Mouse (Mus musculus): Measurements from ENCODE around the gene Ctr9.

The Ctr9 gene

DNA sequence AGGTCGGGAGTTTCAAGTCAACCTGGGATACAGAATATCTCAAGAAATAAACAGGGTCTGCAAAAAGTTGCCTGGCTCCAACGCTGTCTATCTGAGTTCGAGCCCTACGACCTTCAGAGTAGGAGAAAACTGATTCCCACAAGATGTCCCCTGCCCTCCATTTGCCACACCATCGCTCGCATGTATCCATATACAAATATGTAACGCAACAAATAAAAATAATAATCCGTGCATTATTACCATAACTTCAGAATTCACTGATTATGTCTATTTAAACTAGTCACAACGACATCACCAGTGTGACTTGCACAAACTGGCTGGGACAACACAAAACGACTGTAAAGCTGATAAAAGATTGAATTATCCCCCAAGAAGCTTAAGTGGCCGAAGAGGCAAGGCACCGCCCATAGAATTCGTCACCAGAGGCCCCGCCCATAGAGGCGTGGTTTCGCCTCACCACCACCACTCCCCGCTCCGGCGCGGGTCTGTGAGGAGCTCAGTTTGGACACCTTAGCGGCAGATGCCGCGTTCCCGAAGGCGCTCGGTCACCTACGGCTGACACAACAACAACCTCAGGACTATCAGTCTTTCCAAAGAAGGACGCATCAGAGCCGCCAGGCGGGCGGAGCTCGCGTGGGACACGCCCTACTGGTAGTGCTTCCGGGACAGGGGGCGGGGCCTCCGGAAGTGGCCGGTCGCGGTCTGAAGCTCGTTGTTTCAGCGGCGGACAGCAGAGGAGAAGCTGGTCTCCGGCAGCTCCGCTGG, at the start of gene Ctr9:
Gene Ctr9, plus strand, starts transcription at position 671 of the 765 bp plus-strand sequence.
- peak; percentile 91 for DNase-seq (ENCODE audit: low spot score)

- DNase-seq (ENCODE audit: low spot score), result no peak
These were observed 47.7 kb upstream of the Ctr9 start for GRCm38 (mm10) chr7:110981036-110981435.

- no peak for DNase-seq (ENCODE audit: low spot score)
These were observed 46.6 kb upstream of the Ctr9 start, which contains the start of gene Mrvi1 for GRCm38 (mm10) chr7:110982053-110982705. Gene Mrvi1, minus strand, starts transcription at chr7:110982461.

- no peak for DNase-seq (ENCODE audit: low spot score)
These were observed 46.0 kb upstream of the Ctr9 start for GRCm38 (mm10) chr7:110982764-110983163.

- DNase-seq (ENCODE audit: low spot score), result no peak
These were observed 45.1 kb upstream of the Ctr9 start for GRCm38 (mm10) chr7:110983621-110984020.

- DNase-seq (ENCODE audit: low spot score), result no peak
These were observed 43.0 kb upstream of the Ctr9 start for GRCm38 (mm10) chr7:110985581-110986265.

DNA sequence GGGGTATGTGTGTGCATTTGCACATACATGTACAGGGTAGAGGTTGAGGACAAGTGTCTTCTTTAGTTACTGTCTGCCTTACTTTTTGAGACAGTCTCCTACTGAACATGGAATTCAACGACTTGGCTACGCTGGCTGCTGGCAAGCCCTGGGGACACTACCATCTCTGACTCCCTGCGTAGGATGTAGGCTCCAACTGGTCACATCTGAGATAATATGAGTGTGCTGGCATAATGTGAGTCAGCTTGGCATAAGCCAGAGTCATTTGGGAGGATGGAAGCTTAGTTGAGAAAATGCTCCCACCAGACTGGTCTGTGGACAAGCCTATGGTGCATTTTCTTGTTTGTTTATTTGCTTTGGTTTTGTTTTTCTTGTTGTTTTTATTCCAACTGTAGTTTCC, 40.7 kb upstream of the Ctr9 start:
- DNase-seq (ENCODE audit: low spot score), result no peak

DNA sequence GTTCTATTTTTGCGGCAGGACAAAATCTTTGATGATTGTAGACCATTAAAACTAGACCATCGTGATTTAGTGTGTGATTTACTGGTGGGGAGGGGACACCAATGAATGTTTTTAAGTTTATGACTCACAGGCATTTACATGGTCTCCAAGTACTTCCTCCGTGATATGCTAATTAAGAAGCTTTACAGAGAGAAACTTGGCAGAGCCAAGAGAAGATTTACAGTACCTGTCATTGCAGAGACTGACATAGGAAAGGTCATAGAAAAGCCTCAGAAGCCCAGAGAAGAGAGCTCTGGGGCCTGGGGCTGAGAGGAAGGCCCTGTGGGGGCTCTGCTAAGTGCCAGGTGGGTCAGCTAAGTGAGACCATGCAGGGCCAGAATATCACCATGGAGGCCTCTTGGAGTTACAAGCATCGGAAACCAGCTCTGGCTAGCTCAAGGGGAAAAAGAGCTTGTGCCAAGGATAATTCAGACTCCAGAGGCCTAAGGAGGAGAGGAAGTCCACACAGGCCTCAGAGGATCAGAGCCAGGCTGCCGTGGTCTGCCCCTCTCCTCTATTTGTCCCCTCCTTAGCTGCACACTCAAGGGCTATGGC, 39.4 kb upstream of the Ctr9 start:
- no peak for DNase-seq (ENCODE audit: low spot score)

DNA sequence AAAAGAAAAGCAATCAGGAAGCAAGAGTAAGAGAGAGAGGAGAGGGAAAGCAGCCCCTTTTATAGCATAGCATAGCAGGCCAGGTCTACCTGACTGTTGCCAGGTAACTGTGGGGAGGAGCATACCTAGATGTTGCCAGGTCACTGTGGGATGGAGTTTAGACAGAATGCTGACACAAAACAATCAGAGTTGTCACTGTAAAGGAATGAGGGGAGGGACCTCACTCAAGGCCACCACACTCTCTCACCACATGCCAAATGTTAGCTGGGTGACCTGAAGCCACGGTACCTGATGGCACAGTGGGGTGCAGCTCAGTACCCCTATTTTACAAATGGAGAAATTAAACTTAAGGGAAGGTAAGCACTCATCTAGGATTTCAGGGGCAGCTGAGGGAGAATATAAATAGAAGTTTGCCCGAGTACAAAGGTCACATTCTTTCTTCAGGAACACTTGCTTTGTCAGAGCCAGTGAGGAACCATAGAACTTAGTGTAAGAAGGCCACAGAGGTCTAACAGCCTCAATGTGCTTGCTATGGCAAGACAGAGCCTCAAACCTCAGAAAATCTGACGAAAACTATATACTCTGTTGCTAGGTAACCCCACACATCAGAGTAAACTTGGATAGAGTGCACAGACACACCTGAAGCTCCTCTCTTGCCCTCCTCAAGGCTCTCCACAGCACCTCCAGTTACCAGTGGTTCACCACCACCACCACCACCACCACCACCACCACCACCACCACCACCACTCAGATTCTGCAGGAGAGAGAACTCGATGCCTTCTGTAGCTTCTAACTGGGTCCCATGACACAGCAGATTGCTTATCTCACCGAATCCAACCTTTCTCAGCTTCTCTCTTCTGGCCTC, 38.2 kb upstream of the Ctr9 start:
- DNase-seq (ENCODE audit: low spot score), result no peak

- DNase-seq (ENCODE audit: low spot score), result no peak
These were observed 37.6 kb upstream of the Ctr9 start for GRCm38 (mm10) chr7:110991221-110991494.

- no peak for DNase-seq (ENCODE audit: low spot score)
These were observed 29.6 kb upstream of the Ctr9 start for GRCm38 (mm10) chr7:110998887-110999827.

GRCm38 (mm10) chr7:111004136-111004840, 24.5 kb upstream of the Ctr9 start:
- no peak for DNase-seq (ENCODE audit: low spot score)

DNA sequence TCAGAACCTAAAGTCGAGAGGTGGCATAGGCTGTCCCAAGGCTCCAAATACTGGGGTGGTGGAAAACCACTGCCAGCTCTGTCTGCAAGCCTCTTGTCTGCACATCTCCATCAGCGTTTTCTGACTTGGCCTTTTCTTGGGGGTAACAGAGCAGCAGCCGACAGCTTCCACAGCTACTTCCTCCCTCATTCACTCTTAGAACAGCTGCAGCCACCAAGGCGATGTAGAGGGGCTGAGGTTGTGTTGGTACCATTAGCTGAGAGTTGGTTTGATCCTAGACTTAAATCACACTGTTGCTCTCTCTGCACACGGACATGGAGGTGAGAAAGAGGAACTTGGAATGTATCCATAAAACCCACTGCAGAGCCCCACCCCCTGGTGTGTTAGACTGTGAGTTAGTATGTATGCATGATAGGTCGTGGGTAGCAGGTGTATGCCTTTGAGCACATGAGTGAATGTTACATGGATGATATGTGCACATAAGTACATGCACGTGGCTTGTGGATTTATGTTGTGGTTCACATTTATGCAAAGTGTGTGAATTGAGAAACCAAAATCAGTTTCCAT, 14.6 kb upstream of the Ctr9 start:
- DNase-seq (ENCODE audit: low spot score), result no peak

DNA sequence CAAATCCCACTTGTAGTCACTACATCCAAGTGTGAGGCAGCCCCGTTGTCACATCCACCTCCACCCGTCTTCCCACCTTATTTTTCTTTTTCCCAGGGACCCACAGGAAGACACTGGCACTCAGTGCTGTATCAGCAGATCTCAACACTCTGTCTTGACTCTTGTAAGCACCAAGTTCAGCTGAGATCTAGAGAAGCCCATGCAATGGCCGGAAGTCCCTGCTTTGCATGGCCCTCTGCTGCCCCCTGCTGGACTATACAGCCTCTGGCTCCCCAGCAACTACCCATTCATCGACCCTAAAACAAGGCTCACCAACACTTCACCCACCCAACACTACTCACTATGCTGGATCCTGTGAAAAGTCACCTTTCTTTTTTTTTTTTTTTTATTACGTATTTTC, 13.9 kb upstream of the Ctr9 start:
- peak; percentile 61 for DNase-seq (ENCODE audit: low spot score)

DNA sequence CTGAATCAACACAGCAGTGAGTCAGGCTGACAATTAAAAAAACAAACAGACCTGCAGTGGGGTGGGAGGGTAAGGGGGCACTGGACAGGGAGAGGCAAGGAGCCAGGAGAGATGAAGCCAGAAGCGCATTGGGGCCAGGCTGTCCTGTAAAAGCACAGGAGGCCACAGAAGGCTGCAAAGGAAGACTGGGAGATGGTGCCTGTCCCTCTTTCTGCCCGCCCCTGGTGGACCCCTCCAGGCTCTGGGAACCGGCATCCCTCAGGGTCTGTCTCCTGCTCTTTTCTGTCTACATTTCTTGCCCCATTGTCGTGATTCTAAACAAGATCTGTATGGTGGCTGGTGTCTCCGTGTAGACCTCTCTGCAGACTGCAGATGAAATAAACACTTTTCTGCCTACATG, 13.0 kb upstream of the Ctr9 start:
- DNase-seq (ENCODE audit: low spot score), result no peak

DNA sequence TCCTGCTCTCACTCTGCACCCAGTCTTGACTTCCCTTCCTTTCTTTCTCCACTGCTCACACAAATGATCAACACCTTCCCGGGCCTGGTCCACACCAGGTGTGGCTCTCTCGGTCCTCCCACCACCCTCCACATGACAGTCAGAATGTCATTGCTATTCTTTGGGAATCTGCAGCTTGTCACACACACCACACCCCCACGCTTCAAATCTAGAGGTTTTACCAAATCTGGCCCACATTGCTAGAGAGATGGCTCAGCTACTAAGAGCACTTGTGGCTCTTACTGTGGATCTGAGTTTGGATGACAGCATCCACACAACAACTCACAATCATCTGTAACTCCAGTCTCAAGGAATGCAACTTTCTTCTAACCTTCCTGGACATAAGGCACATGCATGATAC, 11.8 kb upstream of the Ctr9 start:
- DNase-seq (ENCODE audit: low spot score), result no peak

GRCm38 (mm10) chr7:111020814-111021213, 7.9 kb upstream of the Ctr9 start:
- no peak for DNase-seq (ENCODE audit: low spot score)

GRCm38 (mm10) chr7:111024068-111024594, 4.6 kb upstream of the Ctr9 start:
- DNase-seq (ENCODE audit: low spot score), result no peak

DNA sequence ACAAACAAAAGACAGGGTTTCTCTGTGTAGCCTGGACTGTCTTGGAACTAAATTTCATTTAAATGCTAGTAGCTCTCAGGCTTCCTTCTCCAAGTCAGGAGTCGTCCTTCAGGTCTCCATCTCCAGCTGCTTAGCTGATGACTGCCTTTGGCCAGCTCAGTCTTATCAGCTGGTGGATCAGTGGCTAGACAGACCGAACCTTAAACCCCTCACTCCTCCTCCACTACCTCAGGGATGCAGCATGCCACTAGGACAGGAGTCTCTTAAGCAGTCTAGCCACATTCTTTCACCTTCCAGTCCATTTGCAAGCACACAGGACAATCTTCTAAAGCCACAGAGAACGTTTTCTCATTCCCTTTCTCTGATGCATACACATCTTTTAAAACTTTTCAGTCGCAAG, 3.8 kb upstream of the Ctr9 start:
- DNase-seq (ENCODE audit: low spot score), result no peak
